Mouse (Mus musculus) kidney, postnatal 25 days (tissue): Measurements from ENCODE around the gene Ptprc.

ENCODE experiments used
- DNase-seq, 2 experiments: peaks; one replicate each; pipeline ENCODE4 v3.0.0; 2021; ENCODE audit warnings: mixed read lengths in 2 of 2

The Ptprc gene

GRCm38 (mm10) chr1:138175494-138175893, at the start of gene Ptprc:
TSS of gene Ptprc (minus strand) at chr1:138175708.
- DNase-seq: no peak

- no peak for DNase-seq
Observed at GRCm38 (mm10) chr1:138214736-138215458, 39.4 kb upstream of the Ptprc start.

GRCm38 (mm10) chr1:138210387-138211024, 35.0 kb upstream of the Ptprc start:
- DNase-seq: no peak

- peak; percentile 4 to 49 for DNase-seq
Observed at GRCm38 (mm10) chr1:138209751-138210150, 34.2 kb upstream of the Ptprc start.

- no peak for DNase-seq
Observed at GRCm38 (mm10) chr1:138206041-138206440, 30.5 kb upstream of the Ptprc start.

- DNase-seq: peak in 1 of 2 experiments; percentile 36
Observed at GRCm38 (mm10) chr1:138191689-138192508, 16.4 kb upstream of the Ptprc start.

- DNase-seq: no peak
Observed at GRCm38 (mm10) chr1:138188131-138188530, 12.6 kb upstream of the Ptprc start.

- DNase-seq: no peak
Observed at GRCm38 (mm10) chr1:138185904-138186303, 10.4 kb upstream of the Ptprc start.

- no peak for DNase-seq
Observed at GRCm38 (mm10) chr1:138180081-138180480, 4.6 kb upstream of the Ptprc start.

- no peak for DNase-seq
Observed at GRCm38 (mm10) chr1:138174705-138175492, 609 bp downstream of the Ptprc start.

- no peak for DNase-seq
Observed at GRCm38 (mm10) chr1:138174143-138174542, 1.4 kb downstream of the Ptprc start.

GRCm38 (mm10) chr1:138173669-138174068, 1.8 kb downstream of the Ptprc start:
- no peak for DNase-seq

GRCm38 (mm10) chr1:138172547-138172946, 3.0 kb downstream of the Ptprc start:
- no peak for DNase-seq

GRCm38 (mm10) chr1:138172096-138172495, 3.4 kb downstream of the Ptprc start:
- DNase-seq: no peak

GRCm38 (mm10) chr1:138166233-138166771, 9.2 kb downstream of the Ptprc start:
- DNase-seq: no peak

- DNase-seq: no peak
Observed at GRCm38 (mm10) chr1:138162638-138163037, 12.9 kb downstream of the Ptprc start.

- no peak for DNase-seq
Observed at GRCm38 (mm10) chr1:138158921-138159320, 16.6 kb downstream of the Ptprc start.

GRCm38 (mm10) chr1:138158236-138158635, 17.3 kb downstream of the Ptprc start:
- DNase-seq: no peak

- DNase-seq: no peak
Observed at GRCm38 (mm10) chr1:138157709-138158108, 17.8 kb downstream of the Ptprc start.

- DNase-seq: no peak
Observed at GRCm38 (mm10) chr1:138157008-138157407, 18.5 kb downstream of the Ptprc start.

GRCm38 (mm10) chr1:138154185-138154785, 21.2 kb downstream of the Ptprc start:
- no peak for DNase-seq

- no peak for DNase-seq
Observed at GRCm38 (mm10) chr1:138153126-138153525, 22.4 kb downstream of the Ptprc start.
